Mouse (Mus musculus): ENCODE measurements at regions not wholly inside any gene's neighbourhood (a gene's known extent, or its start where the extent isn't known, plus 50 kb on each side); places are given as distances from the start of the nearest gene placed in this dataset.

DNA sequence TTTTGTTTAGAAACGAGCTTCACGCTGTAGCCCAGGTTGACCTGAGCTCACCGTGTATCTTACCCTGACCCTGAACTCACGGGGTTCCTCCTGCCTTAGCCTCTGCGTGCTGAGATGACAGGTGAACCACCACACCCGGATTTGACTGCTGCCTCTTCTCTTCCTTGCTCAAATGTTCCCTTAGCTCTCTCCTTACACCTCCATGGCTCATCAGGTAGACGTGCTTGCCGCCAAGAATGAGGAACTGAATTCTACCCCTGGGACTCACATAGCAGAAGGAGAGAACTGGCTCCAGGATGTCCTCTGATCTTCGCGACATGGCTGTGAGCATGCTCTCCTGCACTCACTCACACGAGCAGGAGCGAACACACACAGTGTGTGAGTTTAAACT, 55.3 kb upstream of the Jarid2 start:
- no peak for TF ChIP-seq CTCF (IDR thresholded peaks at IDR 0.05; ENCODE audit: extremely low read depth, insufficient read length, insufficient replicate concordance, low read depth, low read length)
- no peak for TF ChIP-seq POLR2A (IDR thresholded peaks at IDR 0.05; ENCODE audit: low read depth, low read length)

Measured in small intestine, adult 2 months (tissue).